Mouse (Mus musculus): ENCODE results near the gene Slc9b2. TPM values are rescaled to one million over a fixed set of nuclear protein-coding genes. Genes with fewer than 3 reads are reported as not detected.

The Slc9b2 gene
- polyA plus RNA-seq (2011; ENCODE audit: insufficient read depth, insufficient read length, low read depth, missing spikeins) = 5.1 and 6.3 TPM in 2 replicates

- Histone ChIP-seq H3K9ac (ENCODE audit: low read depth, poor library complexity, severe bottlenecking) (no peak within 1 kb of the TSS), H3K36me3 (ENCODE audit: control insufficient read depth, insufficient read depth, low read length, poor library complexity, severe bottlenecking) (no peaks in the 10 kb centered on the region), H3K4me3 (ENCODE audit: low read depth, low read length) (peak within 1 kb of the TSS; percentile 41), H3K9me3 (replicated peaks; ENCODE audit: control insufficient read depth, insufficient read depth, low read length, poor library complexity, severe bottlenecking) (no peaks in the 10 kb centered on the region), H3K4me1 (ENCODE audit: control insufficient read depth, insufficient read depth, low read length) (no peaks in the 10 kb centered on the region), H3K27ac (ENCODE audit: insufficient read depth, low read length) (no peak within 1 kb of the TSS), H3K27me3 (ENCODE audit: control insufficient read depth, insufficient read depth, low read length, poor library complexity, severe bottlenecking) (no peaks in the 10 kb centered on the region)
- no peak for TF ChIP-seq EP300 (IDR thresholded peaks at IDR 0.05; ENCODE audit: insufficient read depth, low read depth, low read length)
- TF ChIP-seq CTCF (IDR thresholded peaks at IDR 0.05; ENCODE audit: low read depth, low read length) = no peak
- TF ChIP-seq POLR2A (IDR thresholded peaks at IDR 0.05; ENCODE audit: insufficient read depth, low read length) = no peak
Observed at GRCm38 (mm10) chr3:135307411-135308259, at the start of gene Slc9b2. Gene Slc9b2 (plus strand): TSS chr3:135307700.

GRCm38 (mm10) chr3:135258919-135259318 is 48.6 kb upstream of the Slc9b2 start:
- Histone ChIP-seq H3K36me3 (ENCODE audit: control insufficient read depth, insufficient read depth, low read length, poor library complexity, severe bottlenecking) (peaks cover 68% of the 10 kb centered on the region), H3K9me3 (replicated peaks; ENCODE audit: control insufficient read depth, insufficient read depth, low read length, poor library complexity, severe bottlenecking) (no peaks in the 10 kb centered on the region), H3K4me3 (ENCODE audit: low read depth, low read length) (no peak overlapping the region), H3K27me3 (ENCODE audit: control insufficient read depth, insufficient read depth, low read length, poor library complexity, severe bottlenecking) (no peaks in the 10 kb centered on the region), H3K27ac (ENCODE audit: insufficient read depth, low read length) (no peak overlapping the region), H3K4me1 (ENCODE audit: control insufficient read depth, insufficient read depth, low read length) (no peaks in the 10 kb centered on the region), H3K9ac (ENCODE audit: low read depth, poor library complexity, severe bottlenecking) (no peak overlapping the region)
- TF ChIP-seq POLR2A (IDR thresholded peaks at IDR 0.05; ENCODE audit: insufficient read depth, low read length) = no peak

- H3K27me3 ChIP-seq (ENCODE audit: control insufficient read depth, insufficient read depth, low read length, poor library complexity, severe bottlenecking) = no peaks in the 10 kb centered on the region
- no peak overlapping the region for H3K9ac ChIP-seq (ENCODE audit: low read depth, poor library complexity, severe bottlenecking)
- H3K4me3 ChIP-seq (ENCODE audit: low read depth, low read length) = no peak overlapping the region
- no peaks in the 10 kb centered on the region for H3K4me1 ChIP-seq (ENCODE audit: control insufficient read depth, insufficient read depth, low read length)
- H3K36me3 ChIP-seq (ENCODE audit: control insufficient read depth, insufficient read depth, low read length, poor library complexity, severe bottlenecking) = peaks cover 73% of the 10 kb centered on the region
- no peak for TF ChIP-seq POLR2A (IDR thresholded peaks at IDR 0.05; ENCODE audit: insufficient read depth, low read length)
- TF ChIP-seq CTCF (IDR thresholded peaks at IDR 0.05; ENCODE audit: low read depth, low read length) = no peak
- no peak for TF ChIP-seq EP300 (IDR thresholded peaks at IDR 0.05; ENCODE audit: insufficient read depth, low read depth, low read length)
- no peak overlapping the region for H3K27ac ChIP-seq (ENCODE audit: insufficient read depth, low read length)
- no peaks in the 10 kb centered on the region for H3K9me3 ChIP-seq (replicated peaks; ENCODE audit: control insufficient read depth, insufficient read depth, low read length, poor library complexity, severe bottlenecking)
Observed at GRCm38 (mm10) chr3:135260233-135260632, 47.3 kb upstream of the Slc9b2 start.

GRCm38 (mm10) chr3:135268616-135269015 is 38.9 kb upstream of the Slc9b2 start:
- Histone ChIP-seq H3K9me3 (replicated peaks; ENCODE audit: control insufficient read depth, insufficient read depth, low read length, poor library complexity, severe bottlenecking) (no peaks in the 10 kb centered on the region), H3K36me3 (ENCODE audit: control insufficient read depth, insufficient read depth, low read length, poor library complexity, severe bottlenecking) (peaks cover 28% of the 10 kb centered on the region), H3K9ac (ENCODE audit: low read depth, poor library complexity, severe bottlenecking) (no peak overlapping the region), H3K27me3 (ENCODE audit: control insufficient read depth, insufficient read depth, low read length, poor library complexity, severe bottlenecking) (no peaks in the 10 kb centered on the region), H3K4me1 (ENCODE audit: control insufficient read depth, insufficient read depth, low read length) (no peaks in the 10 kb centered on the region), H3K4me3 (ENCODE audit: low read depth, low read length) (no peak overlapping the region), H3K27ac (ENCODE audit: insufficient read depth, low read length) (no peak overlapping the region)
- TF ChIP-seq CTCF (IDR thresholded peaks at IDR 0.05; ENCODE audit: low read depth, low read length) (no peak), POLR2A (IDR thresholded peaks at IDR 0.05; ENCODE audit: insufficient read depth, low read length) (no peak), EP300 (IDR thresholded peaks at IDR 0.05; ENCODE audit: insufficient read depth, low read depth, low read length) (no peak)

GRCm38 (mm10) chr3:135269391-135269990 is 38.0 kb upstream of the Slc9b2 start:
- no peaks in the 10 kb centered on the region for H3K27me3 ChIP-seq (ENCODE audit: control insufficient read depth, insufficient read depth, low read length, poor library complexity, severe bottlenecking)
- TF ChIP-seq EP300 (IDR thresholded peaks at IDR 0.05; ENCODE audit: insufficient read depth, low read depth, low read length) (no peak), POLR2A (IDR thresholded peaks at IDR 0.05; ENCODE audit: insufficient read depth, low read length) (no peak), CTCF (IDR thresholded peaks at IDR 0.05; ENCODE audit: low read depth, low read length) (no peak)
- no peak overlapping the region for H3K9ac ChIP-seq (ENCODE audit: low read depth, poor library complexity, severe bottlenecking)
- H3K36me3 ChIP-seq (ENCODE audit: control insufficient read depth, insufficient read depth, low read length, poor library complexity, severe bottlenecking) = peaks cover 28% of the 10 kb centered on the region
- no peaks in the 10 kb centered on the region for H3K4me1 ChIP-seq (ENCODE audit: control insufficient read depth, insufficient read depth, low read length)
- no peak overlapping the region for H3K27ac ChIP-seq (ENCODE audit: insufficient read depth, low read length)
- H3K9me3 ChIP-seq (replicated peaks; ENCODE audit: control insufficient read depth, insufficient read depth, low read length, poor library complexity, severe bottlenecking) = no peaks in the 10 kb centered on the region
- no peak overlapping the region for H3K4me3 ChIP-seq (ENCODE audit: low read depth, low read length)

- peaks cover 14% of the 10 kb centered on the region for H3K36me3 ChIP-seq (ENCODE audit: control insufficient read depth, insufficient read depth, low read length, poor library complexity, severe bottlenecking)
- TF ChIP-seq EP300 (IDR thresholded peaks at IDR 0.05; ENCODE audit: insufficient read depth, low read depth, low read length) (no peak), POLR2A (IDR thresholded peaks at IDR 0.05; ENCODE audit: insufficient read depth, low read length) (no peak), CTCF (IDR thresholded peaks at IDR 0.05; ENCODE audit: low read depth, low read length) (no peak)
- H3K4me1 ChIP-seq (ENCODE audit: control insufficient read depth, insufficient read depth, low read length) = no peaks in the 10 kb centered on the region
- H3K9ac ChIP-seq (ENCODE audit: low read depth, poor library complexity, severe bottlenecking) = no peak overlapping the region
- no peaks in the 10 kb centered on the region for H3K27me3 ChIP-seq (ENCODE audit: control insufficient read depth, insufficient read depth, low read length, poor library complexity, severe bottlenecking)
- H3K27ac ChIP-seq (ENCODE audit: insufficient read depth, low read length) = no peak overlapping the region
- no peak overlapping the region for H3K4me3 ChIP-seq (ENCODE audit: low read depth, low read length)
- H3K9me3 ChIP-seq (replicated peaks; ENCODE audit: control insufficient read depth, insufficient read depth, low read length, poor library complexity, severe bottlenecking) = no peaks in the 10 kb centered on the region
Observed at GRCm38 (mm10) chr3:135272627-135273026, 34.9 kb upstream of the Slc9b2 start.
